ENCODE assay signal across 17 mouse cellular contexts in the genomic region with DNA sequence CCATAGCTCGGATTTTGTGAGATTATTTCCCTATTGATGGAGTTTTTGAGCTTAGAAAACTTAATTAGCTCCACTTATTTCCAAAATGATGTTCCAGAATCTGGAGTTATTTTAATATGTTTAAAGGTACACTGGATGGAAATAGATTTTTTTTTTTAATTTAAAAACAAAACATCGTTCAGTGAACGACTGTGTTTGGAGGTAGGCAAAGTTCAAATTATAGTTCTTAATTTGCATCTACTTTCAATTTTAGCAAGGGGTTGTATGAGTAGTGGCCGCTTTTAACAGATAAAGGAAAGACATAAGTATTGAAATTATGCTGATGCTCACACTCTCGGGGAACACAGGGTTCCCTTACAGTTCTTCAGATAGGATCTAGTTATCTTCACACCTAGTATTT.
DNase-seq lines count a peak whose midpoint lies in the region; ATAC-seq and TF ChIP-seq lines count a peak whose summit lies in the region.
"Had no signal": no experiment of that assay in that cellular context is flagged by ENCODE, and none has a peak within 500 bp of the region (broad histone marks: within the 10 kb centered on the region; RNA-seq: fewer than 3 reads in every experiment).

No protein-coding gene starts in this region.

- H3K4me1 ChIP-seq in forebrain, postnatal 0 days (ENCODE audit: insufficient read depth), result no peaks in the 10 kb centered on the region
- no peaks in the 10 kb centered on the region for H3K4me1 ChIP-seq in forebrain, embryonic 16.5 days (replicated peaks; ENCODE audit: control insufficient read depth, insufficient read depth, low read length)
- H3K4me1 ChIP-seq in heart, embryonic 15.5 days (replicated peaks), result peaks cover 6% of the 10 kb centered on the region; the same call in 1 of the 2 replicates
- peaks cover 11 to 35% of the 10 kb centered on the region in 2 experiments for H3K4me1 ChIP-seq in CH12.LX (ENCODE audit: control insufficient read depth in 1 of 2, insufficient read depth in 2 of 2)
- H3K4me1 ChIP-seq in midbrain, postnatal 0 days (ENCODE audit: insufficient read depth, low read length), result no peaks in the 10 kb centered on the region
- H3K4me1 ChIP-seq: midbrain, embryonic 15.5 days had no signal

- no peaks in the 10 kb centered on the region for H3K9me3 ChIP-seq in forebrain, postnatal 0 days (ENCODE audit: low read length)
- no peaks in the 10 kb centered on the region for H3K9me3 ChIP-seq in forebrain, embryonic 16.5 days (ENCODE audit: control insufficient read depth, low read length)
- no peaks in the 10 kb centered on the region for H3K9me3 ChIP-seq in heart, embryonic 15.5 days (replicated peaks)
- H3K9me3 ChIP-seq in CH12.LX (replicated peaks; ENCODE audit: low read length), result no peaks in the 10 kb centered on the region
- no peaks in the 10 kb centered on the region for H3K9me3 ChIP-seq in midbrain, postnatal 0 days (ENCODE audit: low read length)
- H3K9me3 ChIP-seq: liver, embryonic 13.5 days; midbrain, embryonic 15.5 days had no signal

- 0 out of 2 replicates have a peak overlapping the region, but pooled peaks have one; percentile 8 for H3K4me2 ChIP-seq in forebrain, postnatal 0 days (ENCODE audit: low read depth)
- no peak overlapping the region for H3K4me2 ChIP-seq in forebrain, embryonic 16.5 days (ENCODE audit: low read length)
- peak overlapping the region; percentile 30 for H3K4me2 ChIP-seq in heart, embryonic 15.5 days
- peak overlapping the region; percentile 67 for H3K4me2 ChIP-seq in CH12.LX (ENCODE audit: insufficient read depth, low read depth, poor library complexity, severe bottlenecking)
- H3K4me2 ChIP-seq in midbrain, postnatal 0 days (ENCODE audit: low read depth, low read length, poor library complexity, severe bottlenecking), result no peak overlapping the region
- H3K4me2 ChIP-seq: lung, embryonic 14.5 days; midbrain, embryonic 15.5 days had no signal

- dilution Hi-C loops in CH12.LX (cut with MboI; ENCODE audit: extremely low pct_ligation_motif_present, extremely low pct_unique_long_range_greater_than_20kb, low sequenced_read_pairs), result no loop called here

- H3K4me3 ChIP-seq in forebrain, postnatal 0 days (ENCODE audit: low read depth, low read length), result no peak overlapping the region
- H3K4me3 ChIP-seq in forebrain, embryonic 16.5 days (replicated peaks; ENCODE audit: low read length), result no peak overlapping the region
- H3K4me3 ChIP-seq in heart, embryonic 15.5 days, result no peak overlapping the region
- no peak overlapping the region for H3K4me3 ChIP-seq in CH12.LX (replicated peaks in 1 of 3; ENCODE audit: low read depth in 2 of 3, low read length in 2 of 3, poor library complexity in 1 of 3)
- H3K4me3 ChIP-seq in midbrain, postnatal 0 days (ENCODE audit: low read depth, low read length), result no peak overlapping the region
- H3K4me3 ChIP-seq: liver, embryonic 13.5 days; midbrain, embryonic 15.5 days had no signal

- WGBS in forebrain, postnatal 0 days, result 78% methylated on average over 5 of the region's 5 CpGs
- 76% methylated on average over 5 of the region's 5 CpGs for WGBS in forebrain, embryonic 16.5 days
- 82% methylated on average over 5 of the region's 5 CpGs for WGBS in heart, embryonic 15.5 days
- WGBS in midbrain, postnatal 0 days, result 82% methylated on average over 5 of the region's 5 CpGs

- no peak for TF ChIP-seq RAD21 in CH12.LX (IDR thresholded peaks at IDR 0.05; ENCODE audit: low read depth, low read length)

- H3K79me2 ChIP-seq in CH12.LX (replicated peaks; ENCODE audit: control insufficient read depth, extremely low read depth, insufficient read depth, poor library complexity, severe bottlenecking), result no peaks in the 10 kb centered on the region

- no peak for ATAC-seq in forebrain, postnatal 0 days
- ATAC-seq in forebrain, embryonic 16.5 days, result no peak
- no peak for ATAC-seq in heart, embryonic 15.5 days (replicated peaks; ENCODE audit: insufficient number of reproducible peaks, insufficient read depth, low FRiP score, low read depth)
- ATAC-seq in midbrain, postnatal 0 days (ENCODE audit: low FRiP score), result no peak
- ATAC-seq: midbrain, embryonic 15.5 days had no signal

- DNase-seq in forebrain, postnatal 0 days, result no peak
- no peak for DNase-seq in heart, adult 8-10 months (ENCODE audit: low spot score)
- DNase-seq in CH12.LX (ENCODE audit: extremely low read depth), result peak; percentile 42
- peak; percentile 20 for DNase-seq in induced T-regulatory cell, adult 2 months (ENCODE audit: low read depth)
- DNase-seq in midbrain, postnatal 0 days (ENCODE audit: low spot score), result no peak
- DNase-seq: cerebellum, adult 2 months; cerebellum, postnatal 36 days; gastrocnemius, postnatal 14 days; kidney, adult 11 months; liver, embryonic 13.5 days; lung, embryonic 14.5 days; thymus, adult 2 months had no signal

- no peaks in the 10 kb centered on the region for H3K27me3 ChIP-seq in forebrain, postnatal 0 days (ENCODE audit: insufficient read depth, low read length)
- no peaks in the 10 kb centered on the region for H3K27me3 ChIP-seq in forebrain, embryonic 16.5 days (replicated peaks; ENCODE audit: control insufficient read depth, insufficient read depth, low read length)
- no peaks in the 10 kb centered on the region for H3K27me3 ChIP-seq in heart, embryonic 15.5 days
- H3K27me3 ChIP-seq in CH12.LX (replicated peaks), result no peaks in the 10 kb centered on the region
- H3K27me3 ChIP-seq in midbrain, postnatal 0 days (ENCODE audit: insufficient read depth, low read length), result no peaks in the 10 kb centered on the region
- H3K27me3 ChIP-seq: liver, embryonic 13.5 days; midbrain, embryonic 15.5 days had no signal

- no peak for TF ChIP-seq CTCF in forebrain, postnatal 0 days (IDR thresholded peaks at IDR 0.05; ENCODE audit: low read depth)
- TF ChIP-seq CTCF in CH12.LX (conservative IDR thresholded peaks at IDR 0.05 in 1 of 2, IDR thresholded peaks at IDR 0.05 in 1 of 2; ENCODE audit: low read depth in 2 of 2, low read length in 2 of 2), result no peak
- no peak for TF ChIP-seq CTCF in midbrain, postnatal 0 days (IDR thresholded peaks at IDR 0.05)

- no peak overlapping the region for H3K27ac ChIP-seq in forebrain, postnatal 0 days (ENCODE audit: low read depth, low read length)
- no peak overlapping the region for H3K27ac ChIP-seq in forebrain, embryonic 16.5 days (ENCODE audit: low read length)
- H3K27ac ChIP-seq in heart, embryonic 15.5 days, result no peak overlapping the region
- H3K27ac ChIP-seq in CH12.LX (ENCODE audit: insufficient read depth, low read depth), result no peak overlapping the region
- no peak overlapping the region for H3K27ac ChIP-seq in midbrain, postnatal 0 days (ENCODE audit: low read depth, low read length)
- H3K27ac ChIP-seq: hindbrain, postnatal 0 days; kidney, postnatal 0 days; liver, embryonic 13.5 days; midbrain, embryonic 15.5 days had no signal

- H3K36me3 ChIP-seq in forebrain, postnatal 0 days (ENCODE audit: insufficient read depth), result no peaks in the 10 kb centered on the region
- no peaks in the 10 kb centered on the region for H3K36me3 ChIP-seq in forebrain, embryonic 16.5 days (ENCODE audit: control insufficient read depth, insufficient read depth)
- H3K36me3 ChIP-seq in heart, embryonic 15.5 days, result no peaks in the 10 kb centered on the region
- no peaks in the 10 kb centered on the region for H3K36me3 ChIP-seq in CH12.LX (replicated peaks in 1 of 2; ENCODE audit: control insufficient read depth in 1 of 2, insufficient read depth in 1 of 2, low read length in 1 of 2)
- no peaks in the 10 kb centered on the region for H3K36me3 ChIP-seq in midbrain, postnatal 0 days (ENCODE audit: insufficient read depth, low read length)
- H3K36me3 ChIP-seq: liver, embryonic 13.5 days; midbrain, embryonic 15.5 days had no signal

- no peak overlapping the region for H3K9ac ChIP-seq in forebrain, postnatal 0 days
- no peak overlapping the region for H3K9ac ChIP-seq in forebrain, embryonic 16.5 days (replicated peaks; ENCODE audit: low read depth, low read length)
- no peak overlapping the region for H3K9ac ChIP-seq in heart, embryonic 15.5 days
- 0 out of 2 replicates have a peak overlapping the region, but pooled peaks have one; percentile 11 for H3K9ac ChIP-seq in CH12.LX (ENCODE audit: insufficient read depth, low read depth)
- no peak overlapping the region for H3K9ac ChIP-seq in midbrain, postnatal 0 days (replicated peaks; ENCODE audit: low read length, poor library complexity, severe bottlenecking)
- H3K9ac ChIP-seq: liver, embryonic 13.5 days; lung, embryonic 14.5 days; midbrain, embryonic 15.5 days had no signal

- in situ Hi-C loops in CH12.LX (cut with MboI; ENCODE audit: low pct_ligation_motif_present, low pct_unique_long_range_greater_than_20kb, low sequenced_read_pairs), result no loop called here

- peak; percentile 85 for TF ChIP-seq EP300 in CH12.LX (IDR thresholded peaks at IDR 0.05; ENCODE audit: low read length)

- no peak for TF ChIP-seq POLR2A in CH12.LX (IDR thresholded peaks at IDR 0.05; ENCODE audit: low read depth, low read length)

TF ChIP-seq in CH12.LX, 34 proteins besides CTCF, POLR2A, EP300 and RAD21 (continues in another document):
- TF ChIP-seq PAX5 (IDR thresholded peaks at IDR 0.05; ENCODE audit: low read length) (no peak), CHD2 (IDR thresholded peaks at IDR 0.05; ENCODE audit: low read length) (0 out of 2 replicates have a peak, but pooled peaks have one; percentile 45), KAT2A (IDR thresholded peaks at IDR 0.05; ENCODE audit: insufficient replicate concordance, low read length) (no peak), MXI1 (IDR thresholded peaks at IDR 0.05; ENCODE audit: low read depth, low read length) (no peak), ZMIZ1 (IDR thresholded peaks at IDR 0.05; ENCODE audit: low read depth, low read length) (no peak), TBP (conservative IDR thresholded peaks at IDR 0.05; ENCODE audit: low read depth, low read length) (0 out of 2 replicates have a peak, but pooled peaks have one; percentile 33), JUN (IDR thresholded peaks at IDR 0.05; ENCODE audit: insufficient read depth, low read depth, low read length) (peak; percentile 33), HCFC1 (IDR thresholded peaks at IDR 0.05; ENCODE audit: low read depth, low read length) (no peak), USF1 (IDR thresholded peaks at IDR 0.05; ENCODE audit: low read depth, low read length) (no peak), RCOR1 (conservative IDR thresholded peaks at IDR 0.05; ENCODE audit: low read depth, low read length) (no peak; the same call in 1 of the 2 replicates), MYC (IDR thresholded peaks at IDR 0.05; ENCODE audit: low read depth, low read length) (peak; percentile 52; the same call in 1 of the 2 replicates), USF2 (conservative IDR thresholded peaks at IDR 0.05; ENCODE audit: low read depth, low read length) (no peak), ZNF384 (IDR thresholded peaks at IDR 0.05; ENCODE audit: low read depth, low read length) (peak; percentile 76), IRF4 (IDR thresholded peaks at IDR 0.05; ENCODE audit: low read depth, low read length) (peak; percentile 92), CHD1 (IDR thresholded peaks at IDR 0.05; ENCODE audit: low read depth, low read length) (peak; percentile 86; the same call in 1 of the 2 replicates), SIN3A (IDR thresholded peaks at IDR 0.05; ENCODE audit: low read length) (no peak), MAX (IDR thresholded peaks at IDR 0.05; ENCODE audit: low read length) (no peak)

Comparison
In these comparisons a context has a peak if more than half of its experiments do, and no peak if none do; other contexts are left out.
1. H3K4me2 ChIP-seq: peak in forebrain, postnatal 0 days (single experiment), heart, embryonic 15.5 days (single experiment) and CH12.LX (single experiment); none in forebrain, embryonic 16.5 days (single experiment) and midbrain, postnatal 0 days (single experiment).
2. DNase-seq: peak in CH12.LX (single experiment) and induced T-regulatory cell, adult 2 months (single experiment); none in forebrain, postnatal 0 days (single experiment), heart, adult 8-10 months (single experiment) and midbrain, postnatal 0 days (single experiment).